Mouse (Mus musculus): Measurements from ENCODE around the gene Egfl7. TPM values are rescaled to one million over a fixed set of nuclear protein-coding genes. Genes with fewer than 3 reads are reported as not detected.

Egfl7 gene
- polyA plus RNA-seq, 1 experiment: 13.7 TPM

GRCm38 (mm10) chr2:26575378-26575777 is 4.4 kb upstream of the Egfl7 start:
- TF ChIP-seq CTCF (IDR thresholded peaks at IDR 0.05; ENCODE audit: borderline replicate concordance, insufficient read depth, low read length) (no peak), POLR2A (IDR thresholded peaks at IDR 0.05; ENCODE audit: low read depth, low read length) (no peak)
- Histone ChIP-seq H3K27ac (ENCODE audit: insufficient read depth, low read length) (no peak overlapping the region), H3K4me1 (ENCODE audit: control insufficient read depth, insufficient read depth, low read length) (no peaks in the 10 kb centered on the region), H3K4me3 (ENCODE audit: insufficient read depth, low read length) (no peak overlapping the region)

- Histone ChIP-seq H3K27ac (ENCODE audit: insufficient read depth, low read length) (no peak overlapping the region), H3K4me1 (ENCODE audit: control insufficient read depth, insufficient read depth, low read length) (no peaks in the 10 kb centered on the region), H3K4me3 (ENCODE audit: insufficient read depth, low read length) (no peak overlapping the region)
- no peak for TF ChIP-seq POLR2A (IDR thresholded peaks at IDR 0.05; ENCODE audit: low read depth, low read length)
- TF ChIP-seq CTCF (IDR thresholded peaks at IDR 0.05; ENCODE audit: borderline replicate concordance, insufficient read depth, low read length): no peak
Measured at GRCm38 (mm10) chr2:26575865-26576264, 3.9 kb upstream of the Egfl7 start.

GRCm38 (mm10) chr2:26576462-26576861 is 3.4 kb upstream of the Egfl7 start:
- H3K4me1 ChIP-seq (ENCODE audit: control insufficient read depth, insufficient read depth, low read length): no peaks in the 10 kb centered on the region
- TF ChIP-seq POLR2A (IDR thresholded peaks at IDR 0.05; ENCODE audit: low read depth, low read length) (no peak), CTCF (IDR thresholded peaks at IDR 0.05; ENCODE audit: borderline replicate concordance, insufficient read depth, low read length) (no peak)
- no peak overlapping the region for H3K4me3 ChIP-seq (ENCODE audit: insufficient read depth, low read length)
- no peak overlapping the region for H3K27ac ChIP-seq (ENCODE audit: insufficient read depth, low read length)

- TF ChIP-seq POLR2A (IDR thresholded peaks at IDR 0.05; ENCODE audit: low read depth, low read length) (no peak), CTCF (IDR thresholded peaks at IDR 0.05; ENCODE audit: borderline replicate concordance, insufficient read depth, low read length) (no peak)
- no peak overlapping the region for H3K4me3 ChIP-seq (ENCODE audit: insufficient read depth, low read length)
- H3K4me1 ChIP-seq (ENCODE audit: control insufficient read depth, insufficient read depth, low read length): no peaks in the 10 kb centered on the region
- no peak overlapping the region for H3K27ac ChIP-seq (ENCODE audit: insufficient read depth, low read length)
Measured at GRCm38 (mm10) chr2:26578369-26578768, 1.4 kb upstream of the Egfl7 start.

- no peak for TF ChIP-seq CTCF (IDR thresholded peaks at IDR 0.05; ENCODE audit: borderline replicate concordance, insufficient read depth, low read length)
- no peak for TF ChIP-seq POLR2A (IDR thresholded peaks at IDR 0.05; ENCODE audit: low read depth, low read length)
- Histone ChIP-seq H3K27ac (ENCODE audit: insufficient read depth, low read length) (no peak overlapping the region), H3K4me1 (ENCODE audit: control insufficient read depth, insufficient read depth, low read length) (no peaks in the 10 kb centered on the region), H3K4me3 (ENCODE audit: insufficient read depth, low read length) (no peak overlapping the region)
Measured at GRCm38 (mm10) chr2:26580751-26581150, 937 bp downstream of the Egfl7 start.

- Histone ChIP-seq H3K27ac (ENCODE audit: insufficient read depth, low read length) (no peak overlapping the region), H3K4me3 (ENCODE audit: insufficient read depth, low read length) (no peak overlapping the region), H3K4me1 (ENCODE audit: control insufficient read depth, insufficient read depth, low read length) (no peaks in the 10 kb centered on the region)
- TF ChIP-seq CTCF (IDR thresholded peaks at IDR 0.05; ENCODE audit: borderline replicate concordance, insufficient read depth, low read length) (no peak), POLR2A (IDR thresholded peaks at IDR 0.05; ENCODE audit: low read depth, low read length) (no peak)
Measured at GRCm38 (mm10) chr2:26582203-26582602, 2.4 kb downstream of the Egfl7 start.

GRCm38 (mm10) chr2:26582741-26583140 is 2.9 kb downstream of the Egfl7 start:
- no peak for TF ChIP-seq POLR2A (IDR thresholded peaks at IDR 0.05; ENCODE audit: low read depth, low read length)
- no peak for TF ChIP-seq CTCF (IDR thresholded peaks at IDR 0.05; ENCODE audit: borderline replicate concordance, insufficient read depth, low read length)
- no peak overlapping the region for H3K27ac ChIP-seq (ENCODE audit: insufficient read depth, low read length)
- no peak overlapping the region for H3K4me3 ChIP-seq (ENCODE audit: insufficient read depth, low read length)
- H3K4me1 ChIP-seq (ENCODE audit: control insufficient read depth, insufficient read depth, low read length): no peaks in the 10 kb centered on the region

GRCm38 (mm10) chr2:26583640-26584039 is 3.8 kb downstream of the Egfl7 start:
- no peak overlapping the region for H3K4me3 ChIP-seq (ENCODE audit: insufficient read depth, low read length)
- no peaks in the 10 kb centered on the region for H3K4me1 ChIP-seq (ENCODE audit: control insufficient read depth, insufficient read depth, low read length)
- TF ChIP-seq POLR2A (IDR thresholded peaks at IDR 0.05; ENCODE audit: low read depth, low read length): no peak
- TF ChIP-seq CTCF (IDR thresholded peaks at IDR 0.05; ENCODE audit: borderline replicate concordance, insufficient read depth, low read length): no peak
- H3K27ac ChIP-seq (ENCODE audit: insufficient read depth, low read length): no peak overlapping the region

- Histone ChIP-seq H3K4me3 (ENCODE audit: insufficient read depth, low read length) (no peak overlapping the region), H3K4me1 (ENCODE audit: control insufficient read depth, insufficient read depth, low read length) (no peaks in the 10 kb centered on the region), H3K27ac (ENCODE audit: insufficient read depth, low read length) (no peak overlapping the region)
- TF ChIP-seq CTCF (IDR thresholded peaks at IDR 0.05; ENCODE audit: borderline replicate concordance, insufficient read depth, low read length) (no peak), POLR2A (IDR thresholded peaks at IDR 0.05; ENCODE audit: low read depth, low read length) (no peak)
Measured at GRCm38 (mm10) chr2:26585713-26586112, 5.9 kb downstream of the Egfl7 start.

GRCm38 (mm10) chr2:26586294-26587043 is 6.7 kb downstream of the Egfl7 start, which contains the start of gene Gm20532:
Gene Gm20532, plus strand, starts transcription at chr2:26586639.
- Histone ChIP-seq H3K27ac (ENCODE audit: insufficient read depth, low read length) (no peak within 1 kb of the TSS), H3K4me1 (ENCODE audit: control insufficient read depth, insufficient read depth, low read length) (no peaks in the 10 kb centered on the region), H3K4me3 (ENCODE audit: insufficient read depth, low read length) (peak within 1 kb of the TSS; percentile 57)
- peak; percentile 54 for TF ChIP-seq CTCF (IDR thresholded peaks at IDR 0.05; ENCODE audit: borderline replicate concordance, insufficient read depth, low read length)
- TF ChIP-seq POLR2A (IDR thresholded peaks at IDR 0.05; ENCODE audit: low read depth, low read length): peak; percentile 61; the same call in 1 of the 2 replicates
